Mouse (Mus musculus): ENCODE results near the gene Papss2. TPM values are rescaled to one million over a fixed set of nuclear protein-coding genes. Genes with fewer than 3 reads are reported as not detected.

Gene Papss2
- polyA plus RNA-seq, 1 experiment from 2014 or later = 10.0 TPM

GRCm38 (mm10) chr19:32583091-32583766 lies 12.4 kb upstream of the Papss2 start:
- DNase-seq (ENCODE audit: low spot score) = no peak
- WGBS = 93% methylated on average over 4 of the region's 4 CpGs
- no peak overlapping the region for H3K4me3 ChIP-seq (ENCODE audit: low read depth, low read length)
- no peaks in the 10 kb centered on the region for H3K27me3 ChIP-seq (ENCODE audit: control insufficient read depth, insufficient read depth, low read length)
- no peak overlapping the region for H3K27ac ChIP-seq (replicated peaks; ENCODE audit: low read depth, low read length)
- H3K4me1 ChIP-seq (ENCODE audit: control insufficient read depth, insufficient read depth, low read length) = no peaks in the 10 kb centered on the region
- ATAC-seq (ENCODE audit: insufficient number of reproducible peaks, low FRiP score, low TSS enrichment, low read depth) = no peak
- H3K4me2 ChIP-seq (ENCODE audit: low read depth, severe bottlenecking) = no peak overlapping the region
- H3K36me3 ChIP-seq (ENCODE audit: control insufficient read depth, insufficient read depth, low read length) = no peaks in the 10 kb centered on the region
- H3K9me3 ChIP-seq (ENCODE audit: control insufficient read depth, low read length) = no peaks in the 10 kb centered on the region
- no peak overlapping the region for H3K9ac ChIP-seq (ENCODE audit: low read length)

- H3K4me1 ChIP-seq (ENCODE audit: control insufficient read depth, insufficient read depth, low read length) = no peaks in the 10 kb centered on the region
- no peaks in the 10 kb centered on the region for H3K27me3 ChIP-seq (ENCODE audit: control insufficient read depth, insufficient read depth, low read length)
- no peak overlapping the region for H3K4me2 ChIP-seq (ENCODE audit: low read depth, severe bottlenecking)
- WGBS = 56% methylated on average over 6 of the region's 6 CpGs
- no peak overlapping the region for H3K9ac ChIP-seq (ENCODE audit: low read length)
- no peak overlapping the region for H3K4me3 ChIP-seq (ENCODE audit: low read depth, low read length)
- H3K36me3 ChIP-seq (ENCODE audit: control insufficient read depth, insufficient read depth, low read length) = no peaks in the 10 kb centered on the region
- no peaks in the 10 kb centered on the region for H3K9me3 ChIP-seq (ENCODE audit: control insufficient read depth, low read length)
- DNase-seq (ENCODE audit: low spot score) (no peak), ATAC-seq (ENCODE audit: insufficient number of reproducible peaks, low FRiP score, low TSS enrichment, low read depth) (no peak)
- H3K27ac ChIP-seq (replicated peaks; ENCODE audit: low read depth, low read length) = no peak overlapping the region
Observed at GRCm38 (mm10) chr19:32587727-32588126, 7.9 kb upstream of the Papss2 start.

GRCm38 (mm10) chr19:32592749-32593148 lies 2.8 kb upstream of the Papss2 start:
- DNase-seq (ENCODE audit: low spot score) = no peak
- no peaks in the 10 kb centered on the region for H3K4me1 ChIP-seq (ENCODE audit: control insufficient read depth, insufficient read depth, low read length)
- ATAC-seq (ENCODE audit: insufficient number of reproducible peaks, low FRiP score, low TSS enrichment, low read depth) = no peak
- no peak overlapping the region for H3K27ac ChIP-seq (replicated peaks; ENCODE audit: low read depth, low read length)
- H3K27me3 ChIP-seq (ENCODE audit: control insufficient read depth, insufficient read depth, low read length) = peaks cover 15% of the 10 kb centered on the region
- H3K9me3 ChIP-seq (ENCODE audit: control insufficient read depth, low read length) = no peaks in the 10 kb centered on the region
- no peak overlapping the region for H3K9ac ChIP-seq (ENCODE audit: low read length)
- 91% methylated on average over 7 of the region's 7 CpGs for WGBS
- no peak overlapping the region for H3K4me3 ChIP-seq (ENCODE audit: low read depth, low read length)
- no peak overlapping the region for H3K4me2 ChIP-seq (ENCODE audit: low read depth, severe bottlenecking)
- H3K36me3 ChIP-seq (ENCODE audit: control insufficient read depth, insufficient read depth, low read length) = no peaks in the 10 kb centered on the region

- Histone ChIP-seq H3K36me3 (ENCODE audit: control insufficient read depth, insufficient read depth, low read length) (no peaks in the 10 kb centered on the region), H3K9ac (ENCODE audit: low read length) (no peak overlapping the region), H3K4me3 (ENCODE audit: low read depth, low read length) (no peak overlapping the region), H3K27me3 (ENCODE audit: control insufficient read depth, insufficient read depth, low read length) (peaks cover 15% of the 10 kb centered on the region), H3K4me2 (ENCODE audit: low read depth, severe bottlenecking) (no peak overlapping the region), H3K4me1 (ENCODE audit: control insufficient read depth, insufficient read depth, low read length) (no peaks in the 10 kb centered on the region), H3K27ac (replicated peaks; ENCODE audit: low read depth, low read length) (no peak overlapping the region), H3K9me3 (ENCODE audit: control insufficient read depth, low read length) (no peaks in the 10 kb centered on the region)
- 78% methylated on average over 5 of the region's 5 CpGs for WGBS
- no peak for DNase-seq (ENCODE audit: low spot score)
- no peak for ATAC-seq (ENCODE audit: insufficient number of reproducible peaks, low FRiP score, low TSS enrichment, low read depth)
Observed at GRCm38 (mm10) chr19:32593870-32594269, 1.7 kb upstream of the Papss2 start.

- no peaks in the 10 kb centered on the region for H3K36me3 ChIP-seq (ENCODE audit: control insufficient read depth, insufficient read depth, low read length)
- peaks cover 15% of the 10 kb centered on the region for H3K27me3 ChIP-seq (ENCODE audit: control insufficient read depth, insufficient read depth, low read length)
- WGBS = 23% methylated on average over 8 of the region's 8 CpGs
- H3K4me2 ChIP-seq (ENCODE audit: low read depth, severe bottlenecking) = peak overlapping the region; percentile 76
- no peaks in the 10 kb centered on the region for H3K9me3 ChIP-seq (ENCODE audit: control insufficient read depth, low read length)
- DNase-seq (ENCODE audit: low spot score) (no peak), ATAC-seq (ENCODE audit: insufficient number of reproducible peaks, low FRiP score, low TSS enrichment, low read depth) (no peak)
- H3K9ac ChIP-seq (ENCODE audit: low read length) = peak overlapping the region; percentile 69
- H3K4me1 ChIP-seq (ENCODE audit: control insufficient read depth, insufficient read depth, low read length) = no peaks in the 10 kb centered on the region
- H3K4me3 ChIP-seq (ENCODE audit: low read depth, low read length) = peak overlapping the region; percentile 48
- no peak overlapping the region for H3K27ac ChIP-seq (replicated peaks; ENCODE audit: low read depth, low read length)
Observed at GRCm38 (mm10) chr19:32595131-32595505, 472 bp upstream of the Papss2 start.

GRCm38 (mm10) chr19:32599006-32599405 lies 3.4 kb downstream of the Papss2 start:
- DNase-seq (ENCODE audit: low spot score) (no peak), ATAC-seq (ENCODE audit: insufficient number of reproducible peaks, low FRiP score, low TSS enrichment, low read depth) (no peak)
- Histone ChIP-seq H3K9ac (ENCODE audit: low read length) (no peak overlapping the region), H3K27me3 (ENCODE audit: control insufficient read depth, insufficient read depth, low read length) (peaks cover 15% of the 10 kb centered on the region), H3K27ac (replicated peaks; ENCODE audit: low read depth, low read length) (no peak overlapping the region), H3K36me3 (ENCODE audit: control insufficient read depth, insufficient read depth, low read length) (no peaks in the 10 kb centered on the region), H3K4me2 (ENCODE audit: low read depth, severe bottlenecking) (no peak overlapping the region), H3K9me3 (ENCODE audit: control insufficient read depth, low read length) (no peaks in the 10 kb centered on the region), H3K4me3 (ENCODE audit: low read depth, low read length) (no peak overlapping the region), H3K4me1 (ENCODE audit: control insufficient read depth, insufficient read depth, low read length) (no peaks in the 10 kb centered on the region)
- WGBS = 85% methylated on average over 7 of the region's 7 CpGs

- no peak for ATAC-seq (ENCODE audit: insufficient number of reproducible peaks, low FRiP score, low TSS enrichment, low read depth)
- WGBS = 78% methylated on average over 5 of the region's 5 CpGs
- Histone ChIP-seq H3K36me3 (ENCODE audit: control insufficient read depth, insufficient read depth, low read length) (no peaks in the 10 kb centered on the region), H3K9me3 (ENCODE audit: control insufficient read depth, low read length) (no peaks in the 10 kb centered on the region), H3K27me3 (ENCODE audit: control insufficient read depth, insufficient read depth, low read length) (peaks cover 15% of the 10 kb centered on the region), H3K4me2 (ENCODE audit: low read depth, severe bottlenecking) (no peak overlapping the region), H3K9ac (ENCODE audit: low read length) (no peak overlapping the region), H3K27ac (replicated peaks; ENCODE audit: low read depth, low read length) (no peak overlapping the region), H3K4me1 (ENCODE audit: control insufficient read depth, insufficient read depth, low read length) (no peaks in the 10 kb centered on the region), H3K4me3 (ENCODE audit: low read depth, low read length) (no peak overlapping the region)
- DNase-seq (ENCODE audit: low spot score) = no peak
Observed at GRCm38 (mm10) chr19:32599436-32599835, 3.8 kb downstream of the Papss2 start.

- Histone ChIP-seq H3K36me3 (ENCODE audit: control insufficient read depth, insufficient read depth, low read length) (no peaks in the 10 kb centered on the region), H3K4me2 (ENCODE audit: low read depth, severe bottlenecking) (no peak overlapping the region), H3K4me3 (ENCODE audit: low read depth, low read length) (no peak overlapping the region), H3K9me3 (ENCODE audit: control insufficient read depth, low read length) (no peaks in the 10 kb centered on the region), H3K27ac (replicated peaks; ENCODE audit: low read depth, low read length) (no peak overlapping the region), H3K9ac (ENCODE audit: low read length) (no peak overlapping the region), H3K27me3 (ENCODE audit: control insufficient read depth, insufficient read depth, low read length) (peaks cover 2% of the 10 kb centered on the region; the same call in 1 of the 2 replicates), H3K4me1 (ENCODE audit: control insufficient read depth, insufficient read depth, low read length) (no peaks in the 10 kb centered on the region)
- no peak for DNase-seq (ENCODE audit: low spot score)
- 71% methylated on average over 6 of the region's 6 CpGs for WGBS
- ATAC-seq (ENCODE audit: insufficient number of reproducible peaks, low FRiP score, low TSS enrichment, low read depth) = no peak
Observed at GRCm38 (mm10) chr19:32601033-32601770, 5.6 kb downstream of the Papss2 start.

Data from limb, embryonic 11.5 days (tissue).